Mouse (Mus musculus) midbrain, embryonic 10.5 days (tissue): Measurements from ENCODE around the gene Tbc1d9b. TPM values are rescaled to one million over a fixed set of nuclear protein-coding genes. Genes with fewer than 3 reads are reported as not detected.

Experiments used
- DNase-seq: peaks from one replicate; pipeline ENCODE4 v3.0.0-alpha.2; 2017; ENCODE audit warnings: low spot score
- H3K27ac ChIP-seq: fragments of 300-500 bp; sonication (generic); replicated peaks from 2 replicates; pipeline ENCODE4 v1.5.1; 2016; ENCODE audit warnings: mild to moderate bottlenecking
- H3K27me3 ChIP-seq: fragments of 300-500 bp; sonication (generic); 2 replicates; pipeline ENCODE4 v1.6.1; 2016; ENCODE audit warnings: low read depth, mild to moderate bottlenecking; ENCODE audit not compliant: poor library complexity, severe bottlenecking
- H3K36me3 ChIP-seq: fragments of 300-500 bp; sonication (generic); 2 replicates; pipeline ENCODE4 v1.6.1; 2016; ENCODE audit warnings: mild to moderate bottlenecking, moderate library complexity
- H3K4me1 ChIP-seq: fragments of 300-500 bp; sonication (generic); 2 replicates; pipeline ENCODE4 v1.6.1; 2016
- H3K4me3 ChIP-seq: fragments of 300-500 bp; sonication (generic); 2 replicates; pipeline ENCODE4 v1.5.1; 2016; ENCODE audit warnings: mild to moderate bottlenecking, moderate library complexity
- H3K9me3 ChIP-seq: fragments of 300-500 bp; sonication (generic); replicated peaks from 2 replicates; pipeline ENCODE4 v1.6.1; 2016; ENCODE audit warnings: mild to moderate bottlenecking
- WGBS: fragments of 180-500 bp; shearing (Covaris S2); methylation state at CpG from one replicate; pipeline ENCODE4 v1.1.7; 2016; 5-methylcytosine and 5-hydroxymethylcytosine counted together
- polyA plus RNA-seq: library from polyadenylated mRNA; unstranded; fragments of >200 nt; fragmentation: Nextera tagmentation; extraction: Ambion mirVana; gene quantifications from 2 replicates; pipeline ENCODE4 v1.2.1, GENCODE M21; 2016

The Tbc1d9b gene
- polyA plus RNA-seq, 1 experiment from 2014 or later, result 33.6 TPM

GRCm38 (mm10) chr11:50147267-50147957 lies 16.2 kb downstream of the Tbc1d9b start:
- Histone ChIP-seq H3K4me1 (no peaks in the 10 kb centered on the region), H3K4me3 (no peak overlapping the region), H3K36me3 (peaks cover 96% of the 10 kb centered on the region), H3K27me3 (no peaks in the 10 kb centered on the region), H3K27ac (no peak overlapping the region), H3K9me3 (no peaks in the 10 kb centered on the region)
- no peak for DNase-seq
- 87% methylated on average over 9 of the region's 9 CpGs for WGBS

DNA sequence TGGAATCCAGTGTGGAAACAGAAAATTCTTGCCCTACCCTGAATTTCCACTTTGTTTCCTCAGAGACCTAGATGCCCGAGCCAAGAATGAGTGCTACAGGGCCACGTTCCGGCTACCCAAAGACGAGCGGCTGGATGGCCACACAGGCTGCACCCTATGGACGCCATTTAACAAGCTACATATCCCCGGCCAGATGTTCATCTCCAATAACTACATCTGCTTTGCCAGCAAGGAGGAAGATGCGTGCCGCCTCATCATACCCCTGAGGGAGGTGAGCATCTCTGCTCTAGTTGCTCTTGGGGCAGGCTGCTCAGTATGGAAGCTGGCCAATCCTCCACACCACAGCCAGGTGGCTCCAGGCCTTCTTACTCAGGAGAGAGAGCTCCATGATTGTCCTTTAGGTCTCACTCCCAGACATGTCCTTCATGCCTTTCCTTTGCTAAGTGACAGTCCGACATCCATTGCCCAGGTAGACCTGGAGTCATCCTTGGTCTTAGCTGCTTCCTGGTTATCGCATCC lies 16.8 kb downstream of the Tbc1d9b start:
- no peak for DNase-seq
- H3K4me3 ChIP-seq, result no peak overlapping the region
- peaks cover 96% of the 10 kb centered on the region for H3K36me3 ChIP-seq
- H3K4me1 ChIP-seq, result no peaks in the 10 kb centered on the region
- H3K27me3 ChIP-seq, result no peaks in the 10 kb centered on the region
- H3K9me3 ChIP-seq, result no peaks in the 10 kb centered on the region
- WGBS, result 95% methylated on average over 11 of the region's 11 CpGs
- H3K27ac ChIP-seq, result no peak overlapping the region

DNA sequence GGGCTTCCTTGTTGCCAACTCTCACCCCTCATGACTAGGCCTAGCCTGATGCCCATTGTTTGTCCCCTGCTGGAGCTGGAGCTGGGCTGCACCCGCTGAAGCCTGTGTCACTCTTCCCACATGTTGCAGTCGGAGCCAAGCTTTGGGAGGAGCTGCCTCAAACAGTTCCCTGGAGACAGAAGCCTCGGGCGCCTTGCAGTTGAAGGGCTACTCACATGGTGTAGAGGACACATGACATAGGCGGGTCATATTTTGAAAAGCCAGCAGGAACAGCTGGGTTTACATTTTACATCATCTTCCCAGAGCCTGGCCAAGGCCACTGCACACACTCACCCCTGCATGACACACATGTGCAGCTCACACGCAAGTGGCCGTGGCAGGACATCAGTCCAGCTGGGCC lies 18.0 kb downstream of the Tbc1d9b start:
- peaks cover 96% of the 10 kb centered on the region for H3K36me3 ChIP-seq
- H3K9me3 ChIP-seq, result no peaks in the 10 kb centered on the region
- H3K4me1 ChIP-seq, result 0 out of 2 replicates have a peak, but pooled peaks cover 7% of the 10 kb centered on the region
- no peaks in the 10 kb centered on the region for H3K27me3 ChIP-seq
- WGBS, result 89% methylated on average over 7 of the region's 7 CpGs
- DNase-seq, result no peak
- no peak overlapping the region for H3K27ac ChIP-seq
- H3K4me3 ChIP-seq, result no peak overlapping the region

GRCm38 (mm10) chr11:50149603-50150150 lies 18.5 kb downstream of the Tbc1d9b start:
- no peak overlapping the region for H3K4me3 ChIP-seq
- 91% methylated on average over 9 of the region's 9 CpGs for WGBS
- H3K9me3 ChIP-seq, result no peaks in the 10 kb centered on the region
- DNase-seq, result no peak
- H3K27ac ChIP-seq, result no peak overlapping the region
- H3K4me1 ChIP-seq, result 0 out of 2 replicates have a peak, but pooled peaks cover 8% of the 10 kb centered on the region
- no peaks in the 10 kb centered on the region for H3K27me3 ChIP-seq
- H3K36me3 ChIP-seq, result peaks cover 100% of the 10 kb centered on the region

DNA sequence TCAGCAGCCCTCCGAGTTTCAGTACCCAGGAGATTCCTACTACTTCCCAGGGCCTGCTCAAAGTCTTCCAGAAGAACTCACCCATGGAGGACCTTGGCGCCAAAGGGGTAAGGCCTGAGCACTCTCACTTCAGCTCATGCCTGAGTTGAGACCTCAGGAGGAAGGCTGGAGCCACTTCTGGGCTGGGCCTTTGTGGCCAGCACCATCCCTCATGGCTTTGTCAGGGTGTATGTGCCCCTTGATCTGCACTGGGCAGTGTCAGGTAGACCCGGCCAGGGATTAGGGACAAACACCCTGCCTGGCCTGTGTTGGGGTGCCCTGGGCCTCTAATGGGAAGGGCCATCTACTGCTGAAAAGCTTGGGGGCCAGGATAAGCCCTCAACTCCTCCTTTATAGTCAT lies 20.2 kb downstream of the Tbc1d9b start:
- H3K27me3 ChIP-seq, result no peaks in the 10 kb centered on the region
- 0 out of 2 replicates have a peak, but pooled peaks cover 8% of the 10 kb centered on the region for H3K4me1 ChIP-seq
- peaks cover 98% of the 10 kb centered on the region for H3K36me3 ChIP-seq
- H3K4me3 ChIP-seq, result no peak overlapping the region
- DNase-seq, result no peak
- no peaks in the 10 kb centered on the region for H3K9me3 ChIP-seq
- H3K27ac ChIP-seq, result no peak overlapping the region
- 90% methylated on average over 3 of the region's 3 CpGs for WGBS

DNA sequence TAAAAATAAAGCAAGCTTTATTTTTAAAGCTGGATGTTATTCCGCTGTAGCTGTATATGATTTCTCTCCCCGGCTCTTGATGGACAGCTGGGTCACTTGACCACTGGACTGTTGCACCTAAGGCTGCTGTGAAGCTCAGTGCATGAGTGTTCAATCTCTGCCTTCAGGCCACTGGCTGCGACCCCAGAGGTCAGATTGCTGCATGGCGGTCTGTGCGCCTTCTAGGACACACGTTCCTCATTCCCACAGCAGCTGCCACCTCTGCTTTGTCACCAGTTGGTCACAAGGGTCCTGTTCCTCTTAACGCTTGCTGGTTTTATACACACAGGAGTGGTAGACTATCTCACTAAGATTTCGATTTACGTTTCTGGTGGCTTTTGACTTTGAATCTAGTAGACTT lies 23.0 kb downstream of the Tbc1d9b start:
- Histone ChIP-seq H3K36me3 (peaks cover 98% of the 10 kb centered on the region), H3K4me1 (0 out of 2 replicates have a peak, but pooled peaks cover 8% of the 10 kb centered on the region), H3K9me3 (no peaks in the 10 kb centered on the region), H3K27me3 (no peaks in the 10 kb centered on the region), H3K27ac (no peak overlapping the region), H3K4me3 (no peak overlapping the region)
- 76% methylated on average over 9 of the region's 9 CpGs for WGBS
- DNase-seq, result no peak

DNA sequence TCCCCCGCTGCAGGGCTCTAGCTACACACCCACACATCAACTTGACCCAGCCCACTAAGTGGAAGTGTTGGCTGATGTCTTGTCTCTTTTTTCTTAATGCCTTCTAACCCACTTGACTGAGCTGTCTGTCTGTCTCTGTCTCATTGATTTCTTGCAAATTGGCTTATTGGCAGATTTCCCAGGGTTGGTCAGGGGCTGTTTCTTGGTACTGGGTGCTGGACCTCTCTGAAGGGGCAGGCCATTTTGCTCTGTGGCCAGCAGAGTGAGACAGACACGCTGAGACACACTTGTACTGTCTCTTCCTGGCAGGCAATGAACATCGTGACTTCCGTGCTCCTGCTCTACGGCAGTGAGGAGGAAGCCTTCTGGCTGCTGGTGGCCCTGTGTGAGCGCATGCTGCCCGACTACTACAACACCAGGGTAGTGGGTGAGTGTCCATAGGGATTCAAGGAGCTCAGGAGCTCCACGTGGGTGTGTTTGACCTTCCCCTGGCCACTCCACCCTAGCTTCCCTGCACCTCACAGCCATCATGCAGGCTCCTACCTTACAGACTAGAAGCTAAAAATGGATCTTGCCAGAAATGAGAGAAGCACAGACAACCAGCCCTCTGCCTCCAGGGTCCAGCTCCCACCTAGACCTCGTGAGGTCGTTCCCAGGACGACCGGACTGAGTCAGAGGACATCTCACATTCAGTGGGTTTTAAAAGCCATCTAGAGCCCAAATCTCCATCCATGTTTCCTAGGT lies 23.8 kb downstream of the Tbc1d9b start:
- no peak overlapping the region for H3K27ac ChIP-seq
- H3K27me3 ChIP-seq, result no peaks in the 10 kb centered on the region
- WGBS, result 90% methylated on average over 12 of the region's 12 CpGs
- DNase-seq, result no peak
- 0 out of 2 replicates have a peak, but pooled peaks cover 8% of the 10 kb centered on the region for H3K4me1 ChIP-seq
- H3K36me3 ChIP-seq, result peaks cover 98% of the 10 kb centered on the region
- H3K4me3 ChIP-seq, result no peak overlapping the region
- no peaks in the 10 kb centered on the region for H3K9me3 ChIP-seq

DNA sequence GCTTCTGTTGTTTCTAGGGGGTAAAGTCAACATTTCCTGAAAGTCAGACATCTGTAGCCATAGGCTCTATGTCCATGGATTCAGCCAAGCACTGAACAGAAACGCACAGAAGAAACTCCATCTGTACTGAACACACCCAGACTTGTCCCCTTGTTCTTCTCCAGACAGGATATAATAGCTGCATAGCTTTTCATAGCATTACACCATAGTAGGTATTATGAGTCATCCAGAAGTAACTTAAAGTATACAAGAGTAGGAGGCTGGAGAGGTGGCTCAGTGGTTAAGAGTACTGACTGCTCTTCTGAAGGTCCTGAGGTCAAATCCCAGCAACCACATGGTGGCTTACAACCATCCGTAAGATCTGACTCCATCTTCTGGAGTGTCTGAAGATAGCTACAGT lies 24.6 kb downstream of the Tbc1d9b start:
- H3K27ac ChIP-seq, result no peak overlapping the region
- H3K27me3 ChIP-seq, result no peaks in the 10 kb centered on the region
- H3K4me1 ChIP-seq, result 0 out of 2 replicates have a peak, but pooled peaks cover 8% of the 10 kb centered on the region
- no peaks in the 10 kb centered on the region for H3K9me3 ChIP-seq
- WGBS, result 94% methylated on average over 2 of the region's 2 CpGs
- no peak for DNase-seq
- H3K36me3 ChIP-seq, result peaks cover 98% of the 10 kb centered on the region
- no peak overlapping the region for H3K4me3 ChIP-seq

GRCm38 (mm10) chr11:50156725-50157258 lies 25.6 kb downstream of the Tbc1d9b start:
- WGBS, result 94% methylated on average over 16 of the region's 16 CpGs
- Histone ChIP-seq H3K4me3 (no peak overlapping the region), H3K27ac (no peak overlapping the region), H3K4me1 (0 out of 2 replicates have a peak, but pooled peaks cover 8% of the 10 kb centered on the region), H3K27me3 (no peaks in the 10 kb centered on the region), H3K9me3 (no peaks in the 10 kb centered on the region), H3K36me3 (peaks cover 98% of the 10 kb centered on the region)
- DNase-seq, result no peak

DNA sequence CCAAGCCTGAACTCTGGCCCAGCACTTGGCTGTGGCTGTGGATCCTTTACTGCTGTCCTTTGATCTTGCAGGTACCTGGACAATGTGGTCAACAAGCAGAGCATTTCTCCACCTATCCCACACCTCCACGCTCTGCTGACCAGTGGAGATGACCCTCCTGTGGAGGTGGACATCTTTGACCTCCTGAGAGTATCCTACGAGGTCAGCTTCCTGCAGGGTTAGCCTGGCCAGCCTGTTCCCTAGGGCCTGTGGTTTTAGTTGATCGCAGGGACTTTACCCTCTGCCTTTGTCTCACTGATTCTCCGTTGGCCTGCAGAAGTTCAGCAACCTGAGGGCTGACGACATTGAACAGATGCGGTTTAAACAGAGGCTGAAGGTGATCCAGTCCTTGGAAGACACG lies 27.1 kb downstream of the Tbc1d9b start:
- no peak overlapping the region for H3K4me3 ChIP-seq
- peaks cover 98% of the 10 kb centered on the region for H3K36me3 ChIP-seq
- 92% methylated on average over 7 of the region's 7 CpGs for WGBS
- H3K27me3 ChIP-seq, result no peaks in the 10 kb centered on the region
- H3K27ac ChIP-seq, result no peak overlapping the region
- 0 out of 2 replicates have a peak, but pooled peaks cover 8% of the 10 kb centered on the region for H3K4me1 ChIP-seq
- no peak for DNase-seq
- H3K9me3 ChIP-seq, result no peaks in the 10 kb centered on the region

DNA sequence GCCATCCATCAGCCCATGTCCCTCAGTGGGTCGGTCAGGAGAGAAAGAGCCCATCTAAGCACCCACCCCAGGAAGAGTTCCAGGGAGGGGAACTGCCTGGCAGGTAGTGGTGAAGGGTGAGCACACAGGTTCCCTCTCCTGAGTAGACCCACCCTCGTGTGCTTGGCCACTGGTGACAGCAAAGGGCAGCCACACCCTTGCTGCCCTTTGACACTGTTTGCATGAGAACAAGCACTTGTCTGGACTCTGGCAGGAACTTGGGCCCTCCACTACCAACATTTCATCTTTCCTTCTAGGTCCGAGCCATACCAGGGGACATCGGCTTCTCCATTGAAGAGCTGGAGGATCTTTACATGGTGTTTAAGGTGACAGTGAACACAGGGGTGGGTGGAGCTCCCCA lies 28.2 kb downstream of the Tbc1d9b start:
- no peak for DNase-seq
- 90% methylated on average over 4 of the region's 4 CpGs for WGBS
- Histone ChIP-seq H3K27ac (no peak overlapping the region), H3K4me3 (no peak overlapping the region), H3K9me3 (no peaks in the 10 kb centered on the region), H3K4me1 (no peaks in the 10 kb centered on the region), H3K27me3 (no peaks in the 10 kb centered on the region), H3K36me3 (peaks cover 98% of the 10 kb centered on the region)

GRCm38 (mm10) chr11:50161578-50162304 lies 30.5 kb downstream of the Tbc1d9b start:
- peak; percentile 65 for DNase-seq
- Histone ChIP-seq H3K27ac (peak overlapping the region; percentile 23; the same call in 1 of the 2 replicates), H3K4me1 (no peaks in the 10 kb centered on the region), H3K27me3 (no peaks in the 10 kb centered on the region), H3K4me3 (no peak overlapping the region), H3K9me3 (no peaks in the 10 kb centered on the region), H3K36me3 (peaks cover 91% of the 10 kb centered on the region)
- 63% methylated on average over 10 of the region's 10 CpGs for WGBS
